Mouse (Mus musculus) thymus, adult 2 months (tissue): ENCODE measurements around the gene Srgap2.

ENCODE experiments used
- CTCF ChIP-seq: fragments of 200-500 bp; IDR thresholded peaks from 2 replicates; pipeline ENCODE4 v1.5.1; 2012; ENCODE audit warnings: mild to moderate bottlenecking, control low read depth, low read length, moderate library complexity, borderline replicate concordance; ENCODE audit not compliant: control insufficient read depth, poor library complexity, insufficient read depth; ENCODE audit errors: extremely low read depth
- POLR2A ChIP-seq: fragments of 200-500 bp; IDR thresholded peaks from 2 replicates; pipeline ENCODE4 v1.6.1; 2012; ENCODE audit warnings: mild to moderate bottlenecking, low read length, control low read depth, moderate library complexity; ENCODE audit not compliant: control insufficient read depth, poor library complexity, insufficient read depth; ENCODE audit errors: extremely low read depth

DNA sequence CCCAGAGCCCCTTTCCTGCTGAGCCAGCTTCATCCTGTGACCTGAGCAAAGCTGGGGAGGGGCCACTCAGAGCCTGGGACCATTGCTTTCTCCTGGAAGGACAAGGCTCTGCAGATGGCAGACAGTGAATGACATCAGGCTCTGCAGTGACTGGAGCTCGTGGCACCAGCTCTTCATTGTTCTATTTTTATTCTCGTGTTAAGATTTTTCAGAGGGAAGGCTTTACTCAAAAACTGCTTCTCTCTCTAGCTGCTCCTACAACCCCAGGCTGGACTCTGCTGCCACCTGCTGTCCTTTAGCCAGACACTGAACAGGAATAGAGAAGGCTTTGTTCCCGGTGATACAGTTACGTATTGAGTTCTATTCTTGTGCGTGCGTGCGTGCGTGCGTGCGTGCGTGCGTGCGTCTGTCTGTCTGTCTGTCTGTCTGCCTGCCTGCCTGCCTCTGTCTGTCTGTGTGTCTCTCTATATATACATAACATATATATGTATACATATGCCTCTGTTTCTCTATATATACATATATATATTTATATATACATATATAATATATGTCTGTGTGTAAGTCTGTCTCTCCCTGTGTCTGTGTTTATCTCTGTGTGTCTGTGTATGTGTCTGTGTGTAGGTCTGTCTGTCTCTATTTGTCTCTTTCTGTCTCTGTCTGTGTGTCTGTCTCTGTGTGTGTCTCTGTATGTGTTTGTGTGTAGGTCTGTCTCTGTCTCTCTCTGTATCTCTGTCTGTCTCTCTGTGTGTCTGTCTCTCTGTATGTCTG is 28.1 kb upstream of the Srgap2 start:
- TF ChIP-seq CTCF (no peak), POLR2A (no peak)
